Mouse (Mus musculus) T-cell, adult 2 months (primary cell): ENCODE results near the gene Cd83.

Experiments
- DNase-seq: peaks from one replicate; pipeline ENCODE4 v3.0.0; 2022; ENCODE audit warnings: low spot score

Gene Cd83

DNA sequence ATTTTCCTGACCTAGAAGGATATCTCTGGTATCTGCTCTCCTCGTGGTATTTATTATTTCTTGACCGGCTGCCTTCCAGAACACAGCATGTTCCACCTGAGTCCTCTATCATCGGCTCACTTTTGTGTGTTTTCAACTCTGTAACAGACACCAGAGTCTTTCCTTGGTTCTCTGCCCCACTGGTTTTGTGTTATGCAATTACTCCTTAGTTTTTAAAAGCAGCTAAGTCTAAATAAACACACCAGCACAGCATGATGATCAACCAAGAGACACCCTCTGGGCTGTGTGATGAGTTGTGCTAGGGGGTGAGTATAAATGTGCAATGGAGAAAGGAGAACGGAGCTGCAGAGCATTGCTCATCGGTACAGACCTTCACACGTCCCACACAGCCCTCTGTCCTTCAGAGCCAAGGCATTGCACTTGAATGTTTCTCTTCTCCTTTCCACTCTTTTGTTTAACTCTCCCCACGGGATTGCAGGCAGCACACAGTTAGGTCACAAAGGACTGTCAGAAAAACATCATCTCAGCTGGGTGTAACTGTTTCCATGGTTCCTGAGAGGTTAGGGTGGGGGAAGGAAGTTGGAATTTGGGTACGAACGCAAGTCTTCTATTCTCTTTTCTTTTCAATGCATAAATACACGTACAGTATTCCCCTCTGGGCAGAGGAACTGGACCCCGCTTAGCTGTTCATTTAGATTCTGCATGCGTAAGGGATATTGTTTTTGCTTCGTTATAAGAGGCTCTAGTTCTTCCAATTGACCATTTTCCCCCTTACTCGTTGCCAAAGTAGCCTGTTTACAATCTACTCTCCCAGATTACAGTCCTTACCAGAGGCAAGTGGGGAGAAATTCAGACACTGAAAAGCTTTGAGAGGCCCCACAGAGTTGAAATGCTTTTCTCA, 22.0 kb downstream of the Cd83 start:
- DNase-seq, result no peak

DNA sequence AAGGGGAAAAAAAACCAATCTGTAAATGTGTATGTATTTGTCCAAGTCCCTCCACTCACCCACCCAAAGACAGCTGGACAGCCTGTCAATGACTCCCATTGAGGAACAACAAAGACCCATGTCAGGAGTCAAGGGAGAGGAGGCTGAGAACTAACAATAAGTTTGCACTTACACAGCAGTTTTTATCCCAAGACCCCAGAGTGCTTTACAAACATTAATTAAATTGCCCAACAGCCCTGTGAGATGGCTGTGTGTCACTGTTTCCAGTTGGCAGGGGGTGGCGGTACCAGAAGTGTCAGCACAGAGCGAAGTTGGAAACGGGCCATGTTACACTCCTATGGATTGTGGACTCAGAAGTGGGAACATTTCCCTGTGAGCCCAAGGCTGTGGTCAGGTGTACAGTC, 22.7 kb downstream of the Cd83 start:
- no peak for DNase-seq

DNA sequence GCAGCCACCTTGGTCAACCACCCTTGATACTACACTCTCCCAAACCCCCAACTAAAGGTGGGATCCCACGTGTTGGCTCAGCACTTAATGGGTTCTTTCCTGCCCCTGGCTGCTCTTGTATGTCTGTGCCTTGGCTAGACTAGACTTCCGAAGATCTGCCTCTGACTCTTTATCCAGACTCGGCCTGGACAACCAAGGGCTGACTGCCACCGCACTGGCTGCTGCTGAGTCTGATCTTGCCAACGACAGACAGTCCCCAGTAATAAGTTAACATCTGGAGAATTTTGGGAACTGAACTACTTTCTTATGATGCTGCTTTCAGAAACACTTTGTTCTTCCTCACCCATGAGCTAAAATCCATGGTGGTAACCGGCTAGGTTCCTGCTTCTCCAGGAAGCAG, 26.0 kb downstream of the Cd83 start:
- no peak for DNase-seq

DNA sequence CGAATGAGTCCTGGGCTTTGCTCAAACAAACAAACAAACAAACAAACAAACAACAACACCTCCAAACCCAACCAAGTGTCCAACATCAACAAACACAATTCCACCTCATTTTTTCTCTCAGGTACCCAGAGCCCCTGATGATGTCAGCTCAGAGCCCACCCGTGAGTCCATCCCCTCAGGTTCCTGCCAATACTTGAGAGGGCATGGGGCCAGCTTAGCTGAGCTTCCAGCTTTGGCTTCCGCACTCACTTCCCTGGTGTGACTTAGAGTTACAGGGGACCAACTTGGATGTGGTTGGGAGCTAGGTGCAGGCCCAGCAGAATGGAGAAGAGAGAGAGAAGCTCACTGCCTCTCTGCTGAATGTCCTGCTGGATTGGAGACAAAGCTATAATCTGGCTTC, 27.3 kb downstream of the Cd83 start:
- DNase-seq, result no peak

DNA sequence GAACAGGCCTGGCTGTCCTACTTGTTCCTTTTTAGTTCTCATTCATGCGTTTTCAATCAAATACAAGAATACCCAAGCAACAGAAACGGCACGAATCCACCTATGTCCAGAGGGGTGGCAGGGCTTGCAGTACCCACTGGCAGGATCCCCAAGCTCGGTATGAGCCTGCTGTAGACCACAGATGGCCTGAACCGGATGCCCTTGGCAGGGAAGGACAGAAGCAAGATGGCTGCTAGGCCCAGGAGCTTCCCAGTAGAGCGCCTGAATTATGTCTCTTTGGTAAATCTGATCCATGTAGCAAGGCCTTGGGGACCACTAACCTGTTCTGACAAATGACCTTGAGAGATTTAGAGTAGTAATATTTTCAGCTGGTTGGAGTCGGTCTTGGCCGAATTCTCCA, 28.9 kb downstream of the Cd83 start:
- DNase-seq, result no peak

DNA sequence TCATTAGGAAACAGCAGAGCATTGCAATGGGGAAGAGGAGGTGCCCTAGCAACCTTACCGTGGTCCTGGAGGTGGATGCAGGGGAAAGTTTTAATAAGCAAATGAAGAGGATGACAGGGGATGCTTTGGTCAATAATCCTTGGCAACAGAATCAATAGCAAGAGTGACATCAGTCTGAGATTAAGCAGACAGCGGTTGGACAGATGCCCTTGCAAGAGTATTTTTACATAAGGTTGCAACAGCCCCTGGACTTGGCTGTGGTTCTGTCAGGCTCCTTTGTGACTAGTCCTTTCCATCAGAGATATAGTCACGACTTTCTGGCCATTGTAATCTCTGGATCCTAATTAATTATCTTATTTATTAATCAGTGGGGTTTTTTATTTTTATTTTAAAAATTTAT, 32.9 kb downstream of the Cd83 start:
- no peak for DNase-seq

DNA sequence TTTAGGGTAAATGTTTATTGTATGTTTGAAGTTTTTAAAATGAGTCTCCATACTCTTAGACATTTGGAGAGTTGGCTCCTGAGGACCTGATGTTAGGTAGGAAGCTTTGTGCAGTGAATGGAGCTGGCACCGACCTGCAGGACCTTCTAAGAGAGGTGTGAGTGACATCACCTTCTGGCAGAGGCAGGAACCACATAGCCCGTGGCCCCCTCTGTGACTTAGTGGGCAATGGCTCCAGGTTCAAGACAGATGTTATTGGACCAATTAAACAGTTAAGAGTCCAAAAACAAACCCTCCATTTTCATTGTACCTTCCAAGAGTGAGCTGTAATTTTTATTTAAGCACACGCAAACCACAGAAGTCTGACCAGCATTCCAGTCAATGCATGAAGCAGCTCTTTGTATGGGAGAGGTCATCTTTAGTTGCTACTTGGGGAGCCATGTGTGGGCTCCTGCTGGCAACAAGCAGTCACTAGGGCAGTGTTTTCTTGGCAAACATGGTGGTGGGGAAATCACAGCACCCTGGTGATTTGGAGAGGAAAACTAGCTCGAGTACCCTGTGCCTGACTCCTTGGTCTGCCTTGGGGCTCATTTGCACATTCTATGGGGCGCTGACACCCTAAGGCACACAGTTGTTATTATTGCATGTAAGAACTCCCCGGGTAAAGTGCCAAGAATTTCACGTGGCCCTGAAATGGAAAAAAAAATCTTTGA, 33.9 kb downstream of the Cd83 start:
- DNase-seq, result no peak

DNA sequence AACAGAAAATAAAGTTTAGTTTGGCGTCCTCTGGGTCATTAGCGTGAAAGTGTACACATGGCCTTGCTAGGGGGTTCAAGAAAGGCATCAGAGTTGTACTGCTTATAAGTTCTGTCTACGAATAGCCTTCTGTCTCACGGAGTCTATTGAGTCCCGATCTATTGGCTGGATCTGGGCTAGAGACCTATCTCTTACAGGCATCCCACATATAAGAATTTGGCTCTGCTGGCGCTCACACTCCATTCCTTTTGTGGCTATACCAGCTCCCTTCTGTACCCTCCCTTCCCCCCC, 34.4 kb downstream of the Cd83 start:
- DNase-seq, result no peak

DNA sequence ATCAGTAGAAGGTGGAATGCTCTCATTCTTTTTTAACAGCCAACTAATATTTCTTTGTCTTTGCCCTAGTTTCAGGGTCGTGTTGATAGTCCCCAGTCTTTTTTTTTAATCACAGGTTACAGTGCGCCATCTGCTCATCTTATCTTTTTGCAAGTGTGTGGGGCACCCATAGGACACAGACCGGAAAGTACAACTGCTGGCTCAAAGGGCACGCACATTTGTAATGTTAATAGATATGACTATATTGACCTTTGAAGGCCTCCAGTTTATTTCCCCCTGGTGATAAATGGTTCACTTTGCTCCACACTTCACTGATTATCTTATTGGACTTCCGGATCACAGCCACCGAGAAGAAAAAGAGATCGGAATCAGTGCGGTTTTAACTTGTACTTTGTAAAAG, 35.5 kb downstream of the Cd83 start:
- no peak for DNase-seq

DNA sequence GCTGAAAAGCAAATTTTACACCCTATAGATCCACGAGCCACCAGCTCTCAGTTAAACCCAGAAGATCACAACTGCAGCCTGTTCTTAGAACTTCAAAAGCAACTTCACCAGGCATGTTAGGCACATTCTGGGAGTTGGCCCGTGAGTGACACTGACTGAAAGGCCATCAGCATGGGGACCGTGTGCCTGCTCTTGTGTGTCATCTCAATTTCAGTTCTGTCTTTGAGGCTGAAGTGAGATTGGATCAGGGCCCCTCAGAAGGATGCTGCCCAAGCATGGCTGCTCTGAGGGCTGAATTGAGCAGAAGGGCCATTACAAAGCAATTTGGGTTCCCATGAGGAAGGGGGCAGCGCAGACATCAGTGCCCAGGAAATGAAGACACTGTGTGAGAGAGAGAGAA, 37.7 kb downstream of the Cd83 start:
- DNase-seq, result no peak

DNA sequence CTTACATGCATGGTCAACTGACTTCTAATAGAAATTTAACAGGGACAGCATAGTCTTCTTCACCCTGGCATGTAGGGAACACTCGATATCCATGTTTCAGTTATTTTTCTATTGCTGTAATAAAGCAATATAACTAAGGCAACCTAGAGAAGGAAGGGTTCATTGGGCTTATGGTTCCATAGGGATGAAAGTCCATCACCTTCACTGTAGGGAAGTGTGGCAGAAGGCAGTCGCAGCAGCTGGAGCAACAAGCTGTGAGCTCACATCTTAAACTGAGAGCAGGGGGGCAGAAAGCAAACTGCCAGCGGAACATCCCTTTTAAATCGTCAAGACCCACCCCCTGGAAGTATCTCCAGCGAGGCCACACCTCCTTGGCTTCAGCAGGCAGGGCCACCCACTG, 44.1 kb downstream of the Cd83 start:
- DNase-seq, result no peak

DNA sequence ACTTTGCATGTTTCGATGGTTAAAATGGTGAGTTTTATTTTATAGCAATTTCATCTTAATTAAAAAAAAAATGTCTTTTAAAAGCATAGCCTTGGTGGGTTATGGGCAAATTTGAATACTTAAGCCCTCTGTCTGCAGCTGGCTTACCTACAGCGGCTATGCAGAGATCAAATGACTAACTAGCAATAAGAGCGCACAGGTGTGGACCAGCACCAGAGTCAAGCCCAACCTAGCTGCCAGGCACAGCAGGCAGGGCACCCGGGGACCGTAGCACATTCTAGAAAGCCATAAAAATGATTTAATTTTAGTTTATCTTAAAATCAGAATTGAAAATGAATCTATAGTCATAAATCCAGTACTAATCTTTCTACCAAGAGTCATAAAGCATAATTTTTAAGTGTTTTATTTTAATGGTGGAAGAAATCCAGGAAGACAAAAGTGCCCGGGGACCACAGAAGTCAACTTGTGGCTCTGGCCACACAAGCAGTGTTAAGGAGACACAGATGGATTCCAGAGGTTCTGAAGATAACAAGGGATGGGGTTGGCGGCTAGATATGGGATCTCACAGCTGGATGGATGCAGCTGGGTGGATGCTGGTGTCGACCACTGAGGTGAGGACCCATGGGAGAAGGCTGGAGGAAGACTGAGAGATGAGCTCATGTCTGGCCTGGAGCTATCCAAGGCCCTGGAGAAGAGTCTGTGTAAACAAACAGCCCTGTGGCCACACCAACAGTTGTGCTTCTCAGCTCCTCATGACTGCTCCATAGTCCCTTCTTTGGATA, 46.5 kb downstream of the Cd83 start:
- DNase-seq, result no peak

DNA sequence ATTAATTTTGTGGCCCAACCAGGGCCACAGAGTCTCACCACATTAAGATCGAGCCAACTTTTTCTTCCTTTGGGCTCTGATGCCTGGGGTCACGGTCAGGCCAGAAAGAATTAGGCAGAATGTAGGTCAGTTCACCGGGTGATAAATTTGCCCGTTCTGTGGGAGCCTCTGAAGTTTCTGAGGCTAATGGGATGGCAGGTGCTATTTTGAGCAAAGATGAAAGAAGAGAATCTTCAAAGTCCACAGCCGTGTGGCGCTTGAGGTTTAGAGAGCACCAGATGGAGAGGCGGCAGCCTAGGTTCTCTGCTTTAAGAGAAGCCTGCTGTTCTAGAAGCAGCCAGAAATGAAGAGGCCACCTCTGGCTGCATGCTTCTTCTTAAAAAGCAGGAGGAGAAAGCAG, 48.2 kb downstream of the Cd83 start:
- DNase-seq, result no peak

DNA sequence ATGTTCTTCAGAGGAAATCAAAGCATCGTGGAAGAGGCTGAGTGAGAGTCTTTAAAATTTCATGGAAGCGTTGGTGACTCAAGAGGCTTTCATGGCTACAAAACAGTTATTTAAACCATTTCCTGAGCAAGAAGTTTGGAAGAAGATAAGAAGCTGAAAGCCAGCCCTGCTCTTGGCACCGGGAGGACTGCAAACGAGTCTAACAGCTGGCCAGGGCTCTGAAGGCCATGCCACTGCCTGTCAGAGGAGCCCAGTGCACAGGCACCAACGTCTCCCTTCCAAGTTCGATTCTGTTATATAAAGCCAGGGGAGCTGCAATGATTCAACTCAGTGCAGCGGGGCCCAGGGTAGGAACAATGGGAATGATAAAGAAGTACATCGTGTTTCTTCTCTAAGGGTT, 51.8 kb downstream of the Cd83 start:
- no peak for DNase-seq

DNA sequence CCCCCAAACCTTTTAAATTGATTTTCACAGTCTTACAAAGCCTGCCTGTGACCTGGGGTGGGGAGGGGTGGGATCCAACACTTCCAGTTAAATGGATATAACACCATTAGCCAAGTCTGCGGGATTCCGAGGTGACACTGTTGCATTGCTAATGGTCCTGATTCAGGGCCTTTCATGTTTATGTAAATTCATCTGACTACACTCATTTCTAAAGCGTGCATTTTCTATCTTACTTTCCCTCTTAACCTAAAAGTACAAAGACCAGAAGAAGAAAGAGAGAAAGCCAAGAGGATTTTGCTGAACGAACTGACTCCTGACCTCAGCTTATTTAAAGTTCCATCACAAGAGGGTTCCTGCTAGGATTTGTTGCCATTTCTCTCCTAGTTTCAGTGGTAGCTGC, 53.2 kb downstream of the Cd83 start:
- no peak for DNase-seq

DNA sequence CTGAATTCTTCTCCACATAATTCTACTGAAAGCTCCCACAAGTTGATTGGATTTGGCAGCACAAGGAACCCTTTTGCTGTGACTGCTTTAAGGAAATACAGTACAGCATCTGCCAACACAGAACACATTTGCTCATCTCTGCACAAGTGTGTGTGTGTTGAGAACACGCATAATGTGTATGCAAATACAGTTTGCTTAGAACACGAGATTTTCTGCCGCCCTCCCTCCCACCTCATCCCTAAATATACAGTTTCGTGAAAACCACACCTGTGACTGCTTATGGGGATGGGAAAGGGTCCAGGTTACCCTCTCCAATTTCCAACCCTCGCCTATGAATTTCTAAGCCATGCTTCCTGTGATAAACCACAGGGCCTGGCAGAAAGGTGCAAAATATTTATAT, 60.6 kb downstream of the Cd83 start:
- DNase-seq, result no peak

DNA sequence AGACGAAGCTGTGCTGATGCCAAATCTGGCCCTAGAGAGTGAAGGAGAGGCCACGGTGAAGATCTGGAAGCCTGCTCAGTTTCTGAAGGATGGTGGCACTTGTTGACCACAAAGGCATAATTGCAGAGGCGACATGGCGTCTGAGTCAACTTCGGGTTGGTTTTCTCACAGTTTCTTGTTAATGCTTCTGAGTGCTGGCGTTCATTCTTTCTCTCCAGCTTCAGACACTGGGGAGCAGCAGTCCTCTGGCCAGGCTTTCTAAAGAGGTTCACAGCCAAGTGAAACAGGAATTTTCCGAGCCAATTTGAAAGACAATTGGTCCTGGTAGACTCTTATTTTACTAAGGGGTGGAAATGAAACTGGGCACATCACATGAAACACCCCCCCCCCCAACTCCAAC, 62.6 kb downstream of the Cd83 start:
- DNase-seq, result no peak

DNA sequence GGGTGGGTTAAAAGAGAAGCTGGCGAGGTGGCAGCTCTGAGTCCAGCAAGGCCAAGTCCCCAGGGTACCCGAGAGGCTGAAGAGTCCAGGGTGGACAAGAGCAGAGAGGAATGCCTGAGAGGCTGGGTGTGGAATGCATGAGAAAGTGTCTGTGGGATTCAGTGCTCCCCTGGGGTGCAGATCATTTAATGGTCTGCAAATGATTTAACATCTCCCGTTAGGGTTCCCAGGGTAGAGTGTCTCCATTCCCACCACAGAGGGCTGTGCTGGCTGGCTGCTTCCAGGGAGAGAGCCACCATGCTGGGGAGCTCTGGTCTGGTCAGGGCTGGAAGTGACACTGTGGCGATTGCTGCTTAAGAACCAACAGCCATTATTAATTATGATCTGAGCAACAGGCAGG, 65.2 kb downstream of the Cd83 start:
- DNase-seq, result no peak

DNA sequence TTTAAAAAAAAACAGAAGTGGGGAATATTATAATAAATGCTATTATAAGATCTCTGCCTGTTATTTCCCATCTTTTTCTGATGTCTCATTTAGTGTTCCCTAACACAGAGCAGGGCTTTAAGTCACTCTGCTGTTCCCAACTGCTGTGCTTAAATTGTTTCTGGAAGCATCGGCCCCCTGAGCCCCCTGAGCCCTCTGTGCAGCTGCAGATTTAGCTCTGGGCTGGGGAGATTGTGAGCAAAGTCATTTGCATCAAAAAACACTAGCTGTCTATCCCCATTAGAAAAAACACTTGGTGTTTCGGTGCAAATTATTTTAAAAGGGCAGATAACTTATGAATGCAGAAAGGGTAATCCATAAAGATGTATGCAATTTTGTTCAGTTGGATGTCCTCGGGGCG, 66.5 kb downstream of the Cd83 start:
- no peak for DNase-seq
